Mouse (Mus musculus) hindbrain, postnatal 0 days (tissue): ENCODE results near the gene Fam213b. TPM values are rescaled to one million over a fixed set of nuclear protein-coding genes. Genes with fewer than 3 reads are reported as not detected.
A peak's percentile ranks its signal among the peaks of the same experiment; 100 is the strongest.

Experiments
- ATAC-seq: fragments of 200-750 bp; cut with Nextera tagmentation; 2 replicates; pipeline ENCODE4 v1.8.0; 2017; ENCODE audit warnings: mild to moderate bottlenecking, moderate TSS enrichment, moderate library complexity
- DNase-seq: peaks from one replicate; pipeline ENCODE4 v3.0.0-alpha.2; 2015; ENCODE audit warnings: low spot score
- H3K27ac ChIP-seq: fragments of 300-500 bp; sonication (generic); 2 replicates; pipeline ENCODE4 v1.5.1; 2014; ENCODE audit warnings: mild to moderate bottlenecking
- H3K27me3 ChIP-seq: fragments of 300-500 bp; sonication (generic); 2 replicates; pipeline ENCODE4 v1.6.1; 2014; ENCODE audit warnings: low read length, mixed read lengths; ENCODE audit not compliant: insufficient read depth
- H3K36me3 ChIP-seq: fragments of 300-500 bp; sonication (generic); 2 replicates; pipeline ENCODE4 v1.6.1; 2014; ENCODE audit warnings: low read length, mixed read lengths; ENCODE audit not compliant: insufficient read depth
- H3K4me1 ChIP-seq: fragments of 300-500 bp; sonication (generic); 2 replicates; pipeline ENCODE4 v1.6.1; 2014; ENCODE audit warnings: antibody characterized with exemption, low read length, mixed read lengths; ENCODE audit not compliant: insufficient read depth
- H3K4me2 ChIP-seq: fragments of 300-500 bp; sonication (generic); 2 replicates; pipeline ENCODE4 v1.6.1; 2014; ENCODE audit warnings: low read depth, mild to moderate bottlenecking, low read length, moderate library complexity, mixed read lengths
- H3K4me3 ChIP-seq: fragments of 300-500 bp; sonication (generic); 2 replicates; pipeline ENCODE4 v1.5.1; 2014; ENCODE audit warnings: low read length
- H3K9ac ChIP-seq: fragments of 300-500 bp; sonication (generic); replicated peaks from 2 replicates; pipeline ENCODE4 v1.6.1; 2014; ENCODE audit warnings: mild to moderate bottlenecking, low read length, moderate library complexity, mixed read lengths
- H3K9me3 ChIP-seq: fragments of 300-500 bp; sonication (generic); 2 replicates; pipeline ENCODE4 v1.6.1; 2016; ENCODE audit warnings: low read length, mixed read lengths
- CTCF ChIP-seq: IDR thresholded peaks from 2 replicates; pipeline ENCODE4 v1.5.1; 2016; ENCODE audit warnings: antibody characterized with exemption, control low read depth, low read depth
- WGBS: fragments of 180-500 bp; shearing (Covaris S2); extraction: QIAGEN DNeasy Blood & Tissue Kit; methylation state at CpG from one replicate; pipeline ENCODE4 v1.1.7; 2014; 5-methylcytosine and 5-hydroxymethylcytosine counted together
- polyA plus RNA-seq: library from polyadenylated mRNA; unstranded; fragments of >200 nt; fragmentation: Nextera tagmentation; extraction: Ambion mirVana; gene quantifications from 2 replicates; pipeline ENCODE4 v1.2.1, GENCODE M21; 2015
- total RNA-seq: library from RNA; depleted of rRNA; stranded (reverse); fragments of >200 nt; gene quantifications from 2 replicates; pipeline ENCODE4 v1.2.3, GENCODE M21; 2014

Gene Fam213b
- total and polyA plus RNA-seq, 2 experiments from 2014 or later: 33.5 to 83.8 TPM

- DNase-seq (no peak), ATAC-seq (no peak)
- H3K4me3 ChIP-seq: no peak overlapping the region
- no peaks in the 10 kb centered on the region for H3K36me3 ChIP-seq
- no peaks in the 10 kb centered on the region for H3K9me3 ChIP-seq
- peaks cover 8% of the 10 kb centered on the region; the same call in 1 of the 2 replicates for H3K4me1 ChIP-seq
- no peak overlapping the region for H3K4me2 ChIP-seq
- 57% methylated on average over 13 of the region's 13 CpGs for WGBS
- TF ChIP-seq CTCF: no peak
- H3K27ac ChIP-seq: no peak overlapping the region
- no peak overlapping the region for H3K9ac ChIP-seq
- no peaks in the 10 kb centered on the region for H3K27me3 ChIP-seq
Observed at GRCm38 (mm10) chr4:154933306-154933907, 34.5 kb upstream of the Fam213b start.

- TF ChIP-seq CTCF: no peak
- no peak for ATAC-seq
- 80% methylated on average over 12 of the region's 12 CpGs for WGBS
- DNase-seq: no peak
- H3K4me2 ChIP-seq: no peak overlapping the region
- no peak overlapping the region for H3K9ac ChIP-seq
- 0 out of 2 replicates have a peak, but pooled peaks cover 5% of the 10 kb centered on the region for H3K4me1 ChIP-seq
- H3K27me3 ChIP-seq: no peaks in the 10 kb centered on the region
- H3K27ac ChIP-seq: no peak overlapping the region
- no peaks in the 10 kb centered on the region for H3K9me3 ChIP-seq
- H3K36me3 ChIP-seq: no peaks in the 10 kb centered on the region
- H3K4me3 ChIP-seq: no peak overlapping the region
Observed at GRCm38 (mm10) chr4:154929088-154929660, 30.2 kb upstream of the Fam213b start.

- Histone ChIP-seq H3K4me2 (no peak within 1 kb of the TSS), H3K4me1 (0 out of 2 replicates have a peak, but pooled peaks cover 2% of the 10 kb centered on the region), H3K9ac (no peak within 1 kb of the TSS), H3K27me3 (no peaks in the 10 kb centered on the region), H3K4me3 (no peak within 1 kb of the TSS), H3K9me3 (no peaks in the 10 kb centered on the region), H3K36me3 (no peaks in the 10 kb centered on the region), H3K27ac (no peak within 1 kb of the TSS)
- no peak for ATAC-seq
- no peak for TF ChIP-seq CTCF
- 55% methylated on average over 12 of the region's 12 CpGs for WGBS
- no peak for DNase-seq
Observed at GRCm38 (mm10) chr4:154928395-154929087, 29.6 kb upstream of the Fam213b start, which contains the start of gene Tnfrsf14. TSS of gene Tnfrsf14 (minus strand) at chr4:154928563.

- H3K9me3 ChIP-seq: no peaks in the 10 kb centered on the region
- ATAC-seq (no peak), DNase-seq (no peak)
- H3K36me3 ChIP-seq: no peaks in the 10 kb centered on the region
- no peaks in the 10 kb centered on the region for H3K4me1 ChIP-seq
- H3K4me2 ChIP-seq: no peak overlapping the region
- H3K27me3 ChIP-seq: no peaks in the 10 kb centered on the region
- H3K27ac ChIP-seq: no peak overlapping the region
- WGBS: 76% methylated on average over 5 of the region's 5 CpGs
- TF ChIP-seq CTCF: no peak
- H3K9ac ChIP-seq: no peak overlapping the region
- no peak overlapping the region for H3K4me3 ChIP-seq
Observed at GRCm38 (mm10) chr4:154927899-154928337, 29.0 kb upstream of the Fam213b start.

GRCm38 (mm10) chr4:154926969-154927898, 28.3 kb upstream of the Fam213b start:
- ATAC-seq (no peak), DNase-seq (no peak)
- Histone ChIP-seq H3K9ac (no peak overlapping the region), H3K4me1 (no peaks in the 10 kb centered on the region), H3K27ac (no peak overlapping the region), H3K36me3 (no peaks in the 10 kb centered on the region), H3K27me3 (no peaks in the 10 kb centered on the region), H3K4me3 (no peak overlapping the region), H3K9me3 (no peaks in the 10 kb centered on the region), H3K4me2 (no peak overlapping the region)
- TF ChIP-seq CTCF: no peak
- 68% methylated on average over 9 of the region's 9 CpGs for WGBS

- Histone ChIP-seq H3K4me2 (no peak overlapping the region), H3K9ac (no peak overlapping the region), H3K27ac (no peak overlapping the region), H3K4me1 (no peaks in the 10 kb centered on the region), H3K4me3 (no peak overlapping the region), H3K36me3 (no peaks in the 10 kb centered on the region), H3K9me3 (no peaks in the 10 kb centered on the region), H3K27me3 (no peaks in the 10 kb centered on the region)
- TF ChIP-seq CTCF: peak; percentile 36
- no peak for DNase-seq
- 57% methylated on average over 4 of the region's 4 CpGs for WGBS
- no peak for ATAC-seq
Observed at GRCm38 (mm10) chr4:154925413-154925812, 26.5 kb upstream of the Fam213b start.
